Mouse (Mus musculus): ENCODE data around the gene Ywhae. TPM values are rescaled to one million over a fixed set of nuclear protein-coding genes. Genes with fewer than 3 reads are reported as not detected.

Ywhae gene
- total RNA-seq, 2 experiments from 2014 or later: 854 to 940 TPM

DNA sequence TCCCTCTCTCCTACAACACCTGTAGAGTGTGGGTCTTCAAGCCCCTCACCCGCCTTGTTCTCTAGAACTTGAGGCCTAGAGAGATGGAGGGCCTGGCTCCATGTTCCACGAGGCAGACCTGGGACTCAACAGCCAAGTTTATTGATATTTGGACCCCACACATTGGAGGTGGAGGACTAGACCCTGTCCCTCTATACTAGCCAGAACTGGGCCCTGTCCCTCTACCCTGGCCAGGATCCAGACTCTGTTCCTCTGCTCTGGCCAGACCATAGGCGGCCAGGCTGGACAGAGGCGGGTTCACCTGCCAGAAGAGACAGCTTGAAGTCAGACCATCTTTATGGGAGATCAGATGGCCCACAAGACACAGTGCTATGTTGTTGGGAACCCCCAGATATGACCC lies 68.7 kb downstream of the Ywhae start:
- Histone ChIP-seq H3K27ac (no peak overlapping the region), H3K4me3 (no peak overlapping the region)
- intact Hi-C loops (cut with DNase I): no loop called here
- TF ChIP-seq CTCF (IDR thresholded peaks at IDR 0.05): no peak
- DNase-seq (ENCODE audit: extremely low spot score in 1 of 2, low spot score in 2 of 2): no peak

- no peak for DNase-seq (ENCODE audit: extremely low spot score in 1 of 2, low spot score in 2 of 2)
- TF ChIP-seq CTCF (IDR thresholded peaks at IDR 0.05): no peak
- Histone ChIP-seq H3K4me3 (no peak overlapping the region), H3K27ac (no peak overlapping the region)
- intact Hi-C loops (cut with DNase I): no loop called here
Measured at GRCm38 (mm10) chr11:75801771-75802550, 69.3 kb downstream of the Ywhae start.

- intact Hi-C loops (cut with DNase I): no loop called here
- Histone ChIP-seq H3K27ac (no peak overlapping the region), H3K4me3 (no peak overlapping the region)
- no peak for DNase-seq (ENCODE audit: extremely low spot score in 1 of 2, low spot score in 2 of 2)
- TF ChIP-seq CTCF (IDR thresholded peaks at IDR 0.05): no peak
Measured at GRCm38 (mm10) chr11:75807486-75807885, 74.8 kb downstream of the Ywhae start.

- no peak overlapping the region for H3K4me3 ChIP-seq
- H3K27ac ChIP-seq: no peak overlapping the region
- intact Hi-C loops (cut with DNase I): no loop called here
Measured at GRCm38 (mm10) chr11:75810526-75810925, 77.9 kb downstream of the Ywhae start.

DNA sequence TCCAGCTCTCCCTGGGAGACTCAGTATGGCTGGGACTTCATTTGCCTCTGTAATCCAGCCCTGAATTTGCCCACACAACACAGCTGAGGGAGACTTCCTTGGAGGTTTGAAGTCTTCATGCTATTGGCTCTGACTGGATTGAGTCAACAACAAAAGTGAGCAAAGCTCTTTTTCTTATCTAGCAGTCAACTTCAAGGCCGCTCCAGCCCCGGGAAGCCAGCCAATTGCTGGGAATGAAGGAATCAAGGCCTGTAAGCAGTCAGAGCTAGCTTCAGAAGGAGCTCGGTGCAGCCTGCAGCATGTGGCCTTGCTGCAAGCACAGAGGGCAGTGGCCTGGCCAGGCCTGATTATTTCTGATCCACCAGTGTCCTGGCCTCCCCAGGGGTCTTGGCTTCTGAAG lies 79.2 kb downstream of the Ywhae start:
- intact Hi-C loops (cut with DNase I): no loop called here
- TF ChIP-seq CTCF (IDR thresholded peaks at IDR 0.05): no peak
- Histone ChIP-seq H3K27ac (no peak overlapping the region), H3K4me3 (no peak overlapping the region)
- peak; percentile 23 to 42 for DNase-seq (ENCODE audit: extremely low spot score in 1 of 2, low spot score in 2 of 2)

More at GRCm38 (mm10) chr11:75810526-75810925, 77.9 kb downstream of the Ywhae start:
- no peak for DNase-seq (ENCODE audit: extremely low spot score in 1 of 2, low spot score in 2 of 2)
- no peak for TF ChIP-seq CTCF (IDR thresholded peaks at IDR 0.05)

DNA sequence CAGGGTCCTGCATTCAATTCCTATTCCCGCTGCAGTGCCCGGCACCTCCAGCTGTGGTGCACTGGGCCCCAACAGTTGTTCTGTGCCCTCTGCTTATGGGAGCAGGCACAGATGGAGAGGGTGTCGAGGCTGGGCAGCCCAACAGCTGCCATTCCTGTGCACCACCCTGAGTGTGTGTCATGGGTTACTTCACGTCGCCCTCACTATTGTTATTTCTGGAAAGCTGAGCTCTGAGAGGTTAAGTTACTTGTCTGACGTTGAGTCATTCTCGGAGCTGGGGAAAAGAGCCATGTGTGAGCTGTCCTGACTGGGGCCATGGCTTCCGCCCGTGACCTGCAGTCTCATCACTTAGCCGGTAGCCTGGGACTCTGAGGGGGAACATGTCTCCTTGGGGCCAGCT lies 80.4 kb downstream of the Ywhae start:
- no peak for DNase-seq (ENCODE audit: extremely low spot score in 1 of 2, low spot score in 2 of 2)
- no peak; the same call in 1 of the 2 replicates for TF ChIP-seq CTCF (IDR thresholded peaks at IDR 0.05)
- intact Hi-C loops (cut with DNase I): no loop called here
- no peak overlapping the region for H3K27ac ChIP-seq
- no peak overlapping the region for H3K4me3 ChIP-seq

Other genes with a start within 250 kb of the Ywhae start
- gene Prpf8, start 246.1 kb upstream of the Ywhae start, total RNA-seq (2021): 100 to 1,000 TPM; 133 to 138 TPM
- 1 to 10 TPM in 1 of 2 experiments, under 1 TPM in 1; 0.91 to 1.4 TPM for gene Rilp, start 222.8 kb upstream of the Ywhae start, total RNA-seq (2021)
- 1 to 10 TPM; 1.3 to 1.6 TPM for gene Scarf1, start 219.3 kb upstream of the Ywhae start, total RNA-seq (2021)
- 10 to 100 TPM; 56.7 to 57.0 TPM for gene Slc43a2, start 201.2 kb upstream of the Ywhae start, total RNA-seq (2021)
- gene Pitpna, start 144.8 kb upstream of the Ywhae start, total RNA-seq (2021): 100 to 1,000 TPM; 329 to 332 TPM
- 10 to 100 TPM; 41.0 to 42.7 TPM for gene Inpp5k, start 101.9 kb upstream of the Ywhae start, total RNA-seq (2021)
- gene Myo1c, start 82.4 kb upstream of the Ywhae start, total RNA-seq (2021): 10 to 100 TPM; 25.2 to 26.6 TPM
- 100 to 1,000 TPM; 126 to 133 TPM for gene Crk, start 53.6 kb upstream of the Ywhae start, total RNA-seq (2021)
- gene Doc2b, start 63.2 kb downstream of the Ywhae start, total RNA-seq (2021): 10 to 100 TPM; 17.9 to 26.7 TPM
- 1 to 10 TPM; 2.3 to 2.7 TPM for gene Rph3al, start 205.6 kb downstream of the Ywhae start, total RNA-seq (2021)